Mouse (Mus musculus): Measurements from ENCODE around the gene Rnf225. TPM values are rescaled to one million over a fixed set of nuclear protein-coding genes. Genes with fewer than 3 reads are reported as not detected.
"Not testable (repeated sequence)": the region's sequence is repeated elsewhere in the genome, so short reads cannot be mapped to it uniquely, and the experiment has no call there.

Gene Rnf225
- total and polyA plus RNA-seq, 3 experiments = 0.12 to 0.28 (median 0.27) TPM

GRCm38 (mm10) chr7:12927693-12928589, 725 bp downstream of the Rnf225 start:
- DNase-seq = peak; percentile 61

- DNase-seq = no peak
Measured at GRCm38 (mm10) chr7:12933615-12934140, 6.5 kb downstream of the Rnf225 start.

DNA sequence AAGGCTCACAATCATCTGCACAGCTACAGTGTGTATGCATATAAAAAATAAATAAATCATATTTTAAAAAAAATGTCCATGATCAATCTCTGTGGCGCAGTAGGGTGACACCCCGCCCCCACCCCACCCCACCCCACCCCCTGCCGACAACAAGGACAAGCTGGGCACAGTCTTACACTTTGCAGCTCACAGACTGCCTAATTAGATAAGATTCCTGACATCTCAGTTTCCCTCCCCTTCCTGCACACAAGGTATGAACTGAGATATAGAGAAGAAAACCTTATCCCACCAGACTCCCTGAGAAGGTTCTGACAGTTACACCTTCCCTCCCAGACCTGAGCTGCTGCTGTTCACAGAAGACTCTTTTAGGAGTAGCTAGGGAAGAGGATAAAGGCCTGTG, 7.6 kb downstream of the Rnf225 start:
- no peak for DNase-seq

GRCm38 (mm10) chr7:12937254-12937803, 10.1 kb downstream of the Rnf225 start:
- DNase-seq = not testable (repeated sequence)

DNA sequence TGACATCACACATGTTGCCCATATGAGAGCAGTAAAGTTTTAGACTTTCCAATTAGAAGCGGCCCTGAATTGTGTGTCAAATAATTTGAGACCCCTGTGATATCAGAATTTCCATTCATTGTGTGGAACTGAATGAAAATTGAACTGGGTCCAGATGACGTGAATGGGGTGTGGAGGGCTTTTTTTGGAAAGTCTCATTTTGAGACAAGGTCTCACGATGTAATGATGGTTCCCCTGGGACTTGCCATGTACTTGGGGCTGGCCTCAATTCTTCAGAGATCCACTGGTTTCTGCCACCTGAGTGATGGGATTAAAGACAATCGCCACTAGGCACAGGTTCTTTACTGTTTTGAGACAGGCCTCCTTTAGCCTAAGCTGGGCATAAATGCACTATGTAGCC, 13.4 kb downstream of the Rnf225 start:
- DNase-seq = no peak

DNA sequence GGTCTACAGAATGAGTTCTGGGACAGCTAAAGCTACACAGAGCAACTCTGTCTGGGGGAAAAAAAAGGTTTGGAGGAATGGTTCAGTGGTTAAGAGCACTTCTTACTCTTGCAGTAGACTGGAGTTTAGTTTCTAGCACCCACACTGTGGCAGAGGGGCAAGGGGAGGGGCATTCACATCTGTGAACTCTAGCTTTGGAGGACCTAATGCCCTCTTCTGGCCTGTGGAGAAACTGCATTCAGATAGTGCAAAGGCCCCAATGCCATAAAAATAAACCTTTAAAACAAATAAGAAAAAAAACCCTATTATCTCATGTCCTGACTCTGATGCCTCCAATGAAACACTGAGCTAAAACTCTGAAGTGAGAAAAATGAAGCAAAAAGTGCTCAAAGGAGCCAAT, 16.3 kb downstream of the Rnf225 start:
- DNase-seq = no peak

GRCm38 (mm10) chr7:12949032-12949871, 22.0 kb downstream of the Rnf225 start:
- DNase-seq = peak; percentile 96

GRCm38 (mm10) chr7:12949872-12950229, 22.6 kb downstream of the Rnf225 start:
- no peak for DNase-seq

DNA sequence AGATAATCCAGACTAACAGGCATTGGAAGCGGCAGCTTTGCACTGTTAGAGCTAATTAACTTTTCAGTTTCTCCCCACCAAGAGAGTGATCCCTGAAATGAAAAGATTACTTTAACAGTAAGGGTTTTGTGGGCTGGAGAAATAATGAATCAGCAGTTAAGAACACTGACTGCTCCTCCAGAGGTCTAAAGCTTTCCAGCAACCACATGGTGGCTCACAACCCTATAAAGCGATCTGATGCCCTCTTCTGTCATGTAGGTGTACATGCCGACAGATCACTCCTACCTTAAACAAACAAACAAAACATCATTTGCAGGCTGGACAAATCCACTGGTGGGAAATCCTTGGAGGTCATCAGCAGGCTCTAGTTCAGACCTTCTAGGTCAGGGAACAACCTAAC, 27.7 kb downstream of the Rnf225 start:
- no peak for DNase-seq

- no peak for DNase-seq
Measured at GRCm38 (mm10) chr7:12957511-12957910, 30.3 kb downstream of the Rnf225 start.

- no peak for DNase-seq
Measured at GRCm38 (mm10) chr7:12958948-12959347, 31.7 kb downstream of the Rnf225 start.

GRCm38 (mm10) chr7:12959718-12960117, 32.5 kb downstream of the Rnf225 start:
- DNase-seq = no peak

DNA sequence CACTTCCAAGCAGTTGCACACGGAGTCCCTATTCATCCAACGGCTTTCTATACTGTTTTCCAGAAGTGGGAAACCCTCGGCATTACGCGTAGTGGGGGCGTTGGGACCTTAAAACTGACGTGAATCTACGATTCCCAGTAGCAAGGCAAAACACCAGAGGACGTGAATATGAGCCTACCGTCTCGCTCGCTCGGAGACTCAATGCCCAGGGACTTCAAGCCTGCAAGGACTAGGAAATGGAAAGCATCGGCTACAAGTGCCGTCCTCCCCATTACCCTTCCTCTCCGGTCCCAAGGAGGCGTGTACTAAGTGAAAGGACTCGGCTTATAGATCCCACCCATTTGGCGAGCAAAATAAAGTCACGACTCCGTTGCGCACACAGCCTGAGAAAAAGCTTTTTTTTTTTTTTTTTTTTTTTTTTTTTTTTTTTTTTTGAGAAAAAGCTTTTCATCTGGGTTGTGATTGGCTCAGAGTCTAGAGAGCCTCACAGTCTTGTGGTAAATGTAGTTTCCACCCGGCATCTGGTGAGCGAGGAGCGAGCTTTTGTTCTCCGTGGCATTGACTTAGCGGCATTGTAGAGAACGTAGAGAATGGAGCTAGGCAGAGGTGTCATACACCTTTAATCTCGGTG, 34.4 kb downstream of the Rnf225 start:
- DNase-seq = peak; percentile 64

DNA sequence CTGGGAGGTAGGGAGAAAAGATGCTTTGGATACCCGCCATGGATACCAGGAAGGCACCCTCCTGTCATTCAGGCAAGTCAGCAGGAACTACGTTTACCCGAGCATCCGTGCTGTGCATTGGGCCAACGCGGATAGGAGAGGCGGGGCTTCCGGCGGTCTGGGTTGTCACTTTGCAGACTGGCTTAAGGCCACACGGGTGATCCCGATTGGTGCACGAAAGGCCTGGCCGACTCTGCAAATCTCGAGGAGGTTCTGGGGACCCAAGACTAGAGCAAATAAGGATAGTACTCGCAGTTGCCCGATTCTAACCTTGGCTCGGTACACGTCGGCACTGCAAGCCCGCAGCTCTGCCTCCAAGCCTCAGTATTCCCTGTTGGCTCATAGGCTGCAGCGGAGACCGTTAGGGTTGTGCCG, 38.5 kb downstream of the Rnf225 start, which contains the start of gene Zfp324:
Gene Zfp324, plus strand, starts transcription at position 161 of the 414 bp plus-strand sequence.
- DNase-seq = peak; percentile 95

GRCm38 (mm10) chr7:12966104-12966845, 39.1 kb downstream of the Rnf225 start:
- DNase-seq = peak; percentile 83

DNA sequence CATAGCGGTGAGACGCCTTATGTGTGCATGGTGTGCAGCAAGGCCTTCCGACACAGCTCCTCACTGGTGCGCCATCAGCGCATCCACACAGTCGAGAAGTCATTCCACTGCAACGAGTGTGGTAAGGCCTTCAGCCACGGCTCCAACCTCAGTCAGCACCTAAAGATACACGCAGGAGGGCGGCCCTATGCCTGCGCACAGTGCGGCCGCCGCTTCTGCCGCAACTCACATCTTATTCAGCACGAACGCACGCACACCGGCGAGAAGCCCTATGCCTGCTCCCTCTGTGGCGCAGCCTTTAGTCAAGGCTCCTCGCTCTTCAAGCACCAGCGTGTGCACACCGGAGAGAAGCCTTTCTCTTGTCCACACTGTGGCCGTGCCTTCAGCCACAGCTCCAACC, 43.7 kb downstream of the Rnf225 start:
- no peak for DNase-seq

DNA sequence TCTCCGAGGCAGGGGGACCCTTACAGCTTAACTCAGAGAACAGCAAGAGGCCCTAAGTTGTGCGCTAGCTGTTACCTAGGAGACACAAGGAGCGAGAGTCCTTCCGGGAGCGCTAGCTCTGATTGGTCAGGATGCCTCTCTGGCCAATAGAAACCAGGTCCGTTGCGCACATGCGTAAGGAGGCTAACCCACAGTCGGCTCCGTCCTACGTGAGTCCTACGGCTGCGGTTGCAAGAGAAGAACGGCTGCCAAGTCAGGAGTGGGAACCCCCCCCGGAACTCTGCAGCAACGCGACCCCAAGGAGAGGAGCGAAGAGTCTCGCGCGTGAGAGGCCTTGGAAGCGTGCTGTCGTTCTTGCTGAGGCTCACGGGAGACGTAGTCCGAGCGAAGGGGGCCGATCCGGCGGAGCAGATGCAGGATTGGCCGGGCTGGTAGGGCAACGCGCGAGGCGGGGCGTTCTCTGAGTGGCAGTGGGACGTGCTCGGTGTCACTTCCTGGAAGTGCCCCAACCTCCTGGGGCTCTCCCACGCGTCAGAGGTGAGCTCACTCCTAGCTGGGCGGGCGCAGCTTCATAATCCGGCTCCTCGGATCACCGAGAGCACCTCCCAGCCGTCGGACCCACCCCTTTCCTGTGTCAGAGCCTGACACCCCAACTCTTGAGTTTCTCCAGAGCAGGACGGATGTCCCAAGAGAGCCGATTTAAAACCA, 50.6 kb downstream of the Rnf225 start, which contains the start of gene Zfp446:
Gene Zfp446, plus strand, starts transcription at position 167 of the 708 bp plus-strand sequence.
- peak; percentile 99 for DNase-seq

DNA sequence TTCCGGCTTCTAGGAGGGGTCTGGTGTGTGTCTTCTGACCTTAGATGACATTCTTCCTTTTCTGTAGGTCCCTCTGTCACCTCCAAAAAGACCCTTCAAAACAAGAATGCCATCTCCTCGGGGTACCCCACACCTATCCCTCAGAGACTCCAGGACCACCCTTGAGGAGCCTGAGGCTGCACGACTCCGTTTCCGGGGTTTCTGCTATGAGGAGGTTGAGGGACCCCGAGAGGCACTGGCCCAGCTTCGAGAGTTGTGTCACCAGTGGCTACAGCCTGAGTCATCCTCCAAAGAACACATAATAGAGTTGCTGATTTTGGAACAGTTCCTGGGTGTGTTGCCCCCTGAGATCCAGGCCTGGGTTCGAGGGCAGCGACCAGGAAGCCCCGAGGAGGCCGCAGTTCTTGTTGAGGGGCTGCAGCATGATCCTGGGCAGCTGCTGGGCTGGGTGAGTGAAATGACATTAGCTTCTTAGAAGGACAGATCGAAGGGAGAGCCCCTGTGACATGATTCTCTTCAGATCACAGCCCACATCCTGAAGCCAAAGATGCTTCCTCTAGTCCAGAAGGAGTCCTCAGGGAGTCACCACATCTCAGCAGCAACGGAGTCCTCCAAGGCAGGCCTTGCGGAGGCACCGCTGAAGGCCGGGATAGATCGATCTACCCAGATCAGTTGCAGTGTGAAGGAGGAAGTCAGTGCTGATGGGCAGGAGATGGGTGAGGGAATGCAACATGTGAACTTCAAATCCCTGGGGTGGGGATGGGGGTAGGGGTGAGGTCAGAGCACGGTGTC, 51.9 kb downstream of the Rnf225 start:
- DNase-seq = peak; percentile 39

- DNase-seq = no peak
Measured at GRCm38 (mm10) chr7:12979776-12980175, 52.6 kb downstream of the Rnf225 start.
